Mouse (Mus musculus): ENCODE measurements around the gene Ipmk. TPM values are rescaled to one million over a fixed set of nuclear protein-coding genes. Genes with fewer than 3 reads are reported as not detected.

The Ipmk gene
- polyA plus RNA-seq, 1 experiment from 2014 or later: 18.2 TPM

DNA sequence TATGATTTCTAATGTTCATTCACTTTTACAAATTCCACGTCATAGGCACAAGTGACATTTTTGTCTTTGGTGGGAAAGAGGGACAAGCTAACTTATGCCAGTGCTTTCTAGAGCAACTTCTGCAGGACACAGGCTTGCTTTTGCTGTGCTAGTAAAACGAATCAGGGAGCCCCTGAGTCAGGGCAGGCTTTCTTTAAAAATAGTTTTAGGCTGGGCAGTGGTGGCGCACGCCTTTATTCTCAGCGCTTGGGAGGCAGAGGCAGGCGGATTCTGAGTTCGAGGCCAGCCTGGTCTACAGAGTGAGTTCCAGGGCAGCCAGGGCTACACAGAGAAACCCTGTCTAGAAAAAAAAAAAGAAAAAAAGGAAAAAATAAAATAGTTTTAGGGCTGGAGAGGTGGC is 15.7 kb upstream of the Ipmk start:
- no peak overlapping the region for H3K9ac ChIP-seq (ENCODE audit: low read depth, low read length)
- H3K4me2 ChIP-seq: no peak overlapping the region
- DNase-seq (ENCODE audit: low spot score) (no peak), ATAC-seq (replicated peaks; ENCODE audit: low FRiP score) (no peak)
- H3K9me3 ChIP-seq (ENCODE audit: control insufficient read depth, low read length): no peaks in the 10 kb centered on the region
- H3K27me3 ChIP-seq (replicated peaks; ENCODE audit: control insufficient read depth, insufficient read depth, low read length): no peaks in the 10 kb centered on the region
- peaks cover 22% of the 10 kb centered on the region for H3K36me3 ChIP-seq (ENCODE audit: control insufficient read depth, insufficient read depth, low read length)
- no peak overlapping the region for H3K4me3 ChIP-seq (ENCODE audit: low read depth, low read length)
- H3K4me1 ChIP-seq (replicated peaks; ENCODE audit: control insufficient read depth, insufficient read depth, low read length): no peaks in the 10 kb centered on the region
- H3K27ac ChIP-seq (ENCODE audit: low read depth, low read length): no peak overlapping the region
- WGBS: 92% methylated on average over 7 of the region's 7 CpGs

DNA sequence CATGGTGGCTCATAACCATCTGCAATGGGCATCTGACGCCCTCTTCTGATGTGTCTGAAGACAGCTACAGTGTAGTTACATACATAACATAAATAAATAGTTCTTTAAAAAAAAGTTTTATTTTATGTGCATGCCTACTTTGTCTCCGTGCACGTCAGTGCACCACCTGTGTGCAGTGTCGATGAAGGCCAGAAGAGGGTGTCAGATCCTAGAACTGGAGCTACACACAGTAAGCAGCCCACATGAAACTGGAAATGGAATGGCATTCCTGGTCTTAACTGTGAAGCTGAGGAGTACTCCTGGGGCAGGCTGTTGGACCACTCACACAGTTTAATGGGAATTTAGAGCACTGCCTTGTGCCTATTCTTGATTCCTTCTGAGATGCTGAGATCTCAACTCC is 15.2 kb upstream of the Ipmk start:
- Histone ChIP-seq H3K27me3 (replicated peaks; ENCODE audit: control insufficient read depth, insufficient read depth, low read length) (no peaks in the 10 kb centered on the region), H3K9ac (ENCODE audit: low read depth, low read length) (no peak overlapping the region), H3K36me3 (ENCODE audit: control insufficient read depth, insufficient read depth, low read length) (peaks cover 22% of the 10 kb centered on the region), H3K9me3 (ENCODE audit: control insufficient read depth, low read length) (no peaks in the 10 kb centered on the region), H3K27ac (ENCODE audit: low read depth, low read length) (no peak overlapping the region), H3K4me2 (no peak overlapping the region), H3K4me1 (replicated peaks; ENCODE audit: control insufficient read depth, insufficient read depth, low read length) (no peaks in the 10 kb centered on the region), H3K4me3 (ENCODE audit: low read depth, low read length) (no peak overlapping the region)
- no peak for ATAC-seq (replicated peaks; ENCODE audit: low FRiP score)
- DNase-seq (ENCODE audit: low spot score): no peak
- 88% methylated on average over 4 of the region's 4 CpGs for whole genome bisulfite sequencing

DNA sequence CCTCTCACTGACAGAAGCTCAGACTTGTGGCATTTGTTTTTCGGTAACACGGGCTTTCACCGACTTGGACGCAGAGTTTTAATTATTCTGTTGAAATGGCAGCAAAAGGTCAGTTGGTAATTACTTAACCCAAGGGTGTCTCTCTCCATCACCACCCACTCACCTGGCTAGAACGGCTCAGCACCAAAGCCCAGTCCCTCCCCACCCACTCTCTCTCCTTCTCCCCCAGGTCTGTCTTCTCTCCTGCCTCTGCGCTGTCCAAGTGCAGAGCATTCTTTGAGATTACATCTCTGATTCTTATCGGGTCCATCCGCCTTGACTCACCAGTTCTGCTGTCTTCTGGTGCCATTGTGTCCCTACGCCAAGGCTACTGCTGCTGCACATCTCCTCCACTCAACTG is 14.7 kb upstream of the Ipmk start:
- H3K9ac ChIP-seq (ENCODE audit: low read depth, low read length): no peak overlapping the region
- no peak overlapping the region for H3K4me3 ChIP-seq (ENCODE audit: low read depth, low read length)
- ATAC-seq (replicated peaks; ENCODE audit: low FRiP score): no peak
- no peak overlapping the region for H3K4me2 ChIP-seq
- H3K27ac ChIP-seq (ENCODE audit: low read depth, low read length): no peak overlapping the region
- H3K9me3 ChIP-seq (ENCODE audit: control insufficient read depth, low read length): no peaks in the 10 kb centered on the region
- no peaks in the 10 kb centered on the region for H3K4me1 ChIP-seq (replicated peaks; ENCODE audit: control insufficient read depth, insufficient read depth, low read length)
- 94% methylated on average over 9 of the region's 9 CpGs for WGBS
- DNase-seq (ENCODE audit: low spot score): no peak
- no peaks in the 10 kb centered on the region for H3K27me3 ChIP-seq (replicated peaks; ENCODE audit: control insufficient read depth, insufficient read depth, low read length)
- peaks cover 22% of the 10 kb centered on the region for H3K36me3 ChIP-seq (ENCODE audit: control insufficient read depth, insufficient read depth, low read length)

DNA sequence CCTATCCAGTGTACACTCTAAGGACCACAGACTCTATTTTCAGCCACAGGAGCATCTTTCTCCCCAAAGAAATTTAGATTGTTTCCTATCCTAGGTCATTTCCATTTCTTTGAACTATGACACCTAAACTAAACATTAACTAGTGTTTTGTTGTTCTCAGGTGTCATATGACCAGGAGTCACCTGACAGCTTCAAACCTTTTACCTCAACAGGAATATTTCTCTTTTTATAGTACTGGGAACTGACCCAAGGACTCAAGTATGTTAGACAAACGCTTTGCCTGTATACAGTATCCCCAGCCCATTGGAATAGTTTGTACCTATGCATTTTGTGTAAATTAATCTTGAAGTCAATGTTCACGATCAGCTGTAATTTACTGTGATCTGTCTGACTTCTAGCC is 9.8 kb upstream of the Ipmk start:
- H3K9me3 ChIP-seq (ENCODE audit: control insufficient read depth, low read length): no peaks in the 10 kb centered on the region
- ATAC-seq (replicated peaks; ENCODE audit: low FRiP score) (no peak), DNase-seq (ENCODE audit: low spot score) (no peak)
- no peak overlapping the region for H3K4me3 ChIP-seq (ENCODE audit: low read depth, low read length)
- 88% methylated on average over 2 of the region's 2 CpGs for WGBS
- peaks cover 14% of the 10 kb centered on the region for H3K4me1 ChIP-seq (replicated peaks; ENCODE audit: control insufficient read depth, insufficient read depth, low read length)
- H3K27me3 ChIP-seq (replicated peaks; ENCODE audit: control insufficient read depth, insufficient read depth, low read length): no peaks in the 10 kb centered on the region
- H3K36me3 ChIP-seq (ENCODE audit: control insufficient read depth, insufficient read depth, low read length): peaks cover 8% of the 10 kb centered on the region
- H3K27ac ChIP-seq (ENCODE audit: low read depth, low read length): no peak overlapping the region
- H3K4me2 ChIP-seq: no peak overlapping the region
- no peak overlapping the region for H3K9ac ChIP-seq (ENCODE audit: low read depth, low read length)

DNA sequence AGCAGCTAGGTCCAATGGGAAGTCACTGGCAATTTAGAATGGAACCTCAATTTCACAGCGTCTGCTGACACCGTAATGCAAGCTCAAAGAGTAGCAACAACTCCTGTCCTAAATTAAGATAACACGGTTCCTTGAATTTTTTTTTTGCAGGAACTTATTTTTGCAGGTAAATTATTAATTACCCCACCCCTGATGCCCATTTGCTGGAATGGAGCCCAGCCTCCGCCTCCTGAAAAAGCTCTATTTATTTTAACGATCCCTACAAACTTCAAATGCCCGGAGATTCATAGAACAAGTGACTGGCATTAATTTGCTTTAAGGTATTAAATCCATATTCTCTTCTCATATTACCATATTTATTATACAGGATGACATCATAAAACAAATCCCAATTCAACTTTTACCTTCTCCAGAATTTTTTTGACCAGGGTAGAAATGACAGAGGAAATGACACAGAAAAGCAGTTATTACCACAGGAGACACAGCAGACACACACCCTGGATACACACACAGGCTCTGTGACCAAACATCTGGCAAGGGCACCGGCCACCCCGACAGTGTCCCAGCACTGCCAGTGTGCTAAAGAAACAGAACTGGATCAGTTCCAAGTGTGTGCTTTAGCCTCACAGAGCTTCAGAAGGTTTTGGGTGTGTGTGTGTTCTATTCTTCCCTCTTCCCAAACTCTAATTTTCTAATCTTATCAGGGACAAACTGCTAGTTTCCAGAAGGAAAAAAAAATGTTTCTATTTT is 9.2 kb upstream of the Ipmk start:
- Histone ChIP-seq H3K9me3 (ENCODE audit: control insufficient read depth, low read length) (no peaks in the 10 kb centered on the region), H3K27ac (ENCODE audit: low read depth, low read length) (no peak overlapping the region), H3K9ac (ENCODE audit: low read depth, low read length) (no peak overlapping the region), H3K4me3 (ENCODE audit: low read depth, low read length) (no peak overlapping the region), H3K4me1 (replicated peaks; ENCODE audit: control insufficient read depth, insufficient read depth, low read length) (peaks cover 16% of the 10 kb centered on the region), H3K27me3 (replicated peaks; ENCODE audit: control insufficient read depth, insufficient read depth, low read length) (no peaks in the 10 kb centered on the region), H3K36me3 (ENCODE audit: control insufficient read depth, insufficient read depth, low read length) (peaks cover 6% of the 10 kb centered on the region; the same call in 1 of the 2 replicates), H3K4me2 (no peak overlapping the region)
- no peak for ATAC-seq (replicated peaks; ENCODE audit: low FRiP score)
- WGBS: 82% methylated on average over 8 of the region's 8 CpGs
- DNase-seq (ENCODE audit: low spot score): no peak

DNA sequence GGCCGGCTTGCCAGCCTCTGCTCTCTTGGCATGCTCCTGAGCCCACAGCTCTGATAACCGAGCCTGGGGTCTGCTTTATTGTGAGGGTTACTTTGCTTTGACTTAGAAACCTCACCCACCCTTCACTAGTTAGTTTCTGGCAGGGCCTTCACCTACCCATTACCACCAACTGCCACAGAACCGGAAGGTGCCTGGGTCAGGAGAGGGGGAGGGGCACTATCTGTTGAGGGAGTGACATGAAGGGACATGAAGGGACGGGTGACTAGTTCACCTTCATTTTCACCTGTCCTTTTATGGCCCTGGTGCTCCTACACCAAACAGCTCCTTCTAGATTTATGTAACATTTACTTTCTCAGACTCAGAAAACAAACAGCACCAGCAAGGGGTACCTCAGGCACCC is 8.1 kb upstream of the Ipmk start:
- no peak for ATAC-seq (replicated peaks; ENCODE audit: low FRiP score)
- H3K4me1 ChIP-seq (replicated peaks; ENCODE audit: control insufficient read depth, insufficient read depth, low read length): peaks cover 22% of the 10 kb centered on the region
- 43% methylated on average over 4 of the region's 4 CpGs for WGBS
- H3K27me3 ChIP-seq (replicated peaks; ENCODE audit: control insufficient read depth, insufficient read depth, low read length): no peaks in the 10 kb centered on the region
- no peak overlapping the region for H3K4me3 ChIP-seq (ENCODE audit: low read depth, low read length)
- H3K4me2 ChIP-seq: peak overlapping the region; percentile 28
- no peak for DNase-seq (ENCODE audit: low spot score)
- H3K9ac ChIP-seq (ENCODE audit: low read depth, low read length): no peak overlapping the region
- peaks cover 6% of the 10 kb centered on the region; the same call in 1 of the 2 replicates for H3K36me3 ChIP-seq (ENCODE audit: control insufficient read depth, insufficient read depth, low read length)
- H3K9me3 ChIP-seq (ENCODE audit: control insufficient read depth, low read length): no peaks in the 10 kb centered on the region
- no peak overlapping the region for H3K27ac ChIP-seq (ENCODE audit: low read depth, low read length)

DNA sequence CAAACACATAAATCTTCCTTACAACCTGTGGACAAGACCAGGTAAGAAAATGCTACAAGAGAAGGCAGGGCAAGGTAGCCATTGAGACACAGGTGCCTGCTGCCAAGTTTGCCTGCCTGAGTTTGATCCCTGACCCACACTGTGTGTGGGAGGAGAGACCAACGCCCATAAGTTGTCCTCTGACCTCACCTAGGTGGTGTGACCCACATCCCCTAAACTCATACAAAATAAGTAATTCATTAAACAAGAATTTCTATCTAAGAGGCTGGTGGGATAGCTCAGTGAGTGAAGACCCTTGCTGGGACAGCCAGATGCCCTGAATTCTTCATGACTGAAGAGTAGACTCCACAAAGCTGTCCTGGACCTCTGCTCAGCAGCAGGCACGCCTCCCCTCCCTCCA is 7.4 kb upstream of the Ipmk start:
- no peak overlapping the region for H3K9ac ChIP-seq (ENCODE audit: low read depth, low read length)
- 93% methylated on average over 2 of the region's 2 CpGs for WGBS
- no peak overlapping the region for H3K4me3 ChIP-seq (ENCODE audit: low read depth, low read length)
- H3K27me3 ChIP-seq (replicated peaks; ENCODE audit: control insufficient read depth, insufficient read depth, low read length): no peaks in the 10 kb centered on the region
- DNase-seq (ENCODE audit: low spot score): no peak
- H3K4me2 ChIP-seq: no peak overlapping the region
- H3K36me3 ChIP-seq (ENCODE audit: control insufficient read depth, insufficient read depth, low read length): peaks cover 3% of the 10 kb centered on the region; the same call in 1 of the 2 replicates
- H3K27ac ChIP-seq (ENCODE audit: low read depth, low read length): no peak overlapping the region
- H3K9me3 ChIP-seq (ENCODE audit: control insufficient read depth, low read length): no peaks in the 10 kb centered on the region
- H3K4me1 ChIP-seq (replicated peaks; ENCODE audit: control insufficient read depth, insufficient read depth, low read length): peaks cover 23% of the 10 kb centered on the region
- no peak for ATAC-seq (replicated peaks; ENCODE audit: low FRiP score)

DNA sequence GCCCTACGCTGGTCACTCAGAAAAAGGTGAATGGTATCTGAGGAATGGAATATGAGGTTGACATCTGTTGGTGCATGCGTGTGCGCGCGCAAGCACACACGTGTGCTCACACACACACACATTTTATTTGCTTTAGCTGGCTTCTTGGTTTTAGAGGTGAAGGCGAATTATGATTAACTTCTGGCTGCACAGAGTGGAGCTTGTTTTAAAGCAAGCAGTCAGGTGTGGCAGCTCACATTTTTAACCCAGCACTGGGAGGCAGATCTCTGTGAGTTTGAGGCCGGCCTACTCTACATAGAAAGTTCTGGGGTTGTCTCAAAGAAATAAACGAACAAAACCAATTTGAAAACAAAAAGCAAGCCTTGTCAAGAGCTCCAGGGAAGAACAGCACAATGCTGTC is 6.3 kb upstream of the Ipmk start:
- Histone ChIP-seq H3K4me2 (no peak overlapping the region), H3K27ac (ENCODE audit: low read depth, low read length) (no peak overlapping the region), H3K4me1 (replicated peaks; ENCODE audit: control insufficient read depth, insufficient read depth, low read length) (peaks cover 28% of the 10 kb centered on the region), H3K9me3 (ENCODE audit: control insufficient read depth, low read length) (no peaks in the 10 kb centered on the region), H3K9ac (ENCODE audit: low read depth, low read length) (no peak overlapping the region), H3K36me3 (ENCODE audit: control insufficient read depth, insufficient read depth, low read length) (no peaks in the 10 kb centered on the region; the same call in 1 of the 2 replicates), H3K27me3 (replicated peaks; ENCODE audit: control insufficient read depth, insufficient read depth, low read length) (no peaks in the 10 kb centered on the region), H3K4me3 (ENCODE audit: low read depth, low read length) (no peak overlapping the region)
- DNase-seq (ENCODE audit: low spot score) (no peak), ATAC-seq (replicated peaks; ENCODE audit: low FRiP score) (no peak)
- WGBS: 96% methylated on average over 9 of the region's 9 CpGs

Measured in liver, embryonic 11.5 days (tissue).